Mouse (Mus musculus): ENCODE data around the gene Syne3. TPM values are rescaled to one million over a fixed set of nuclear protein-coding genes. Genes with fewer than 3 reads are reported as not detected.

Gene Syne3
- total and polyA plus RNA-seq, 3 experiments, result 4.9 to 10.7 TPM; not detected in 1

DNA sequence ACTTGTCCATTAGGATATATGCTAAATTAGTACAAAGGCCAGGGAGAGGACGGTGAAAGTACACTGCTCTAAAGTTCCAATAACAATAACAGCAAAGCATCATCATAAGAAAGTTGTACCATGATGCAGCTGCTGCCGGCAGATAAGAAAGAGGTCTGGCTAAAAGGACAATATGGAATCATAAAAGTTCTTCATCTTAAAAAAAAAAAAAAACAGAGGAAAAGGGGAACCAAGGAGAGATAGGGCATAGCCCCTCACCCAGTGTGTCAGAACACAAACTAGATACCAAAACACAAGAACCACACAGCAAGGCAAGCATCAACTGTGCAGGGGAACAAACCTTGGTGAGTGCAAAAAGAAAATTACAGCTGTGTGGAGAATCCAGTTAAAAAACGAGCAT is 117.4 kb downstream of the Syne3 start (continued):
- peak; percentile 35; the same call in 1 of the 2 replicates for TF ChIP-seq ETS1 (IDR thresholded peaks at IDR 0.05; ENCODE audit: low read depth, low read length)
- TF ChIP-seq ZC3H11A (IDR thresholded peaks at IDR 0.05; ENCODE audit: low read depth, low read length), result no peak
- TF ChIP-seq TBP (IDR thresholded peaks at IDR 0.05; ENCODE audit: low read depth, low read length), result no peak
- TF ChIP-seq RCOR1 (IDR thresholded peaks at IDR 0.05; ENCODE audit: low read depth, low read length), result no peak
- TF ChIP-seq SMC3 (IDR thresholded peaks at IDR 0.05; ENCODE audit: low read depth, low read length), result no peak
- TF ChIP-seq ZNF384 (IDR thresholded peaks at IDR 0.05; ENCODE audit: low read depth, low read length), result peak; percentile 93
- TF ChIP-seq UBTF (IDR thresholded peaks at IDR 0.05; ENCODE audit: borderline replicate concordance, insufficient read depth, low read depth, low read length), result no peak
- peak; percentile 61 for TF ChIP-seq TCF12 (IDR thresholded peaks at IDR 0.05; ENCODE audit: low read depth, low read length)
- peak; percentile 40 for TF ChIP-seq GATA1 (IDR thresholded peaks at IDR 0.05; ENCODE audit: low read depth, low read length)

DNA sequence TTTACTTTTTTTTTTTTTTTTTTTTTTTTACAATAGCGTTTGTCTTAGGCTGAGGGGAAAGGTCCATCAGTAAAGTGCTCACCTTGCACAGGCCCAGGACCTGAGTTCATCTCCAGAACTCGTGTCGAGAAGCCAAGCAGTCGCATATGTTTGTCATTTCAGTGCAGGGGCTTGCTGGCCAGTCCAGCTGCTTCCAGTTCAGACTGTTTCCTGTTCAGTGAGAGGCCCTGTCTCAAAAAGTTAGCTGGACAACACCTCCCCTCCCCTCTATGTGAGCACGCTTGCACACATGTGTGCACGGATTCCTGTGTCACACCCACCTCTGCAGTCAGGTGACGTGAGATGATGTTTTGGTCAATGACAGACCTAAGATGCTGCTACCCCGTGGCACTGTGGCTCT is 119.5 kb downstream of the Syne3 start:
- no peak for DNase-seq (ENCODE audit: low read depth, low spot score)
- Histone ChIP-seq H3K9ac (ENCODE audit: control insufficient read depth, low read depth, low read length, poor library complexity, severe bottlenecking) (no peak overlapping the region), H3K4me3 (ENCODE audit: control insufficient read depth in 1 of 2, insufficient read depth in 1 of 2, low read depth in 2 of 2, low read length in 2 of 2) (no peak overlapping the region), H3K79me2 (ENCODE audit: control insufficient read depth, insufficient read depth, low read length, poor library complexity) (no peaks in the 10 kb centered on the region), H3K4me1 (ENCODE audit: control insufficient read depth in 1 of 2, insufficient read depth in 2 of 2, low read length in 2 of 2) (no peaks in the 10 kb centered on the region; a peak in 1 of 4 replicates), H3K36me3 (ENCODE audit: control insufficient read depth in 1 of 2, insufficient read depth in 2 of 2, low read length in 2 of 2) (no peaks in the 10 kb centered on the region), H3K27ac (ENCODE audit: control insufficient read depth, low read depth, low read length) (no peak overlapping the region), H3K27me3 (ENCODE audit: control insufficient read depth in 1 of 2, insufficient read depth in 2 of 2, low read length in 2 of 2) (no peaks in the 10 kb centered on the region), H3K9me3 (replicated peaks; ENCODE audit: insufficient read depth, low read length) (no peaks in the 10 kb centered on the region)
- TF ChIP-seq ELF1 (IDR thresholded peaks at IDR 0.05; ENCODE audit: low read depth, low read length) (no peak), MAZ (IDR thresholded peaks at IDR 0.05; ENCODE audit: low read depth, low read length) (no peak), TAL1 (IDR thresholded peaks at IDR 0.05; ENCODE audit: low read length) (no peak), POLR2AphosphoS2 (IDR thresholded peaks at IDR 0.05; ENCODE audit: low read length) (no peak), CTCF (IDR thresholded peaks at IDR 0.05 in 2 of 3, conservative IDR thresholded peaks at IDR 0.05 in 1 of 3; ENCODE audit: control insufficient read depth in 1 of 3, insufficient read depth in 1 of 3, low read depth in 2 of 3, low read length in 3 of 3, poor library complexity in 1 of 3, severe bottlenecking in 1 of 3) (no peak), GABPA (IDR thresholded peaks at IDR 0.05; ENCODE audit: low read depth, low read length) (no peak), MAFK (IDR thresholded peaks at IDR 0.05; ENCODE audit: borderline replicate concordance, low read depth, low read length) (no peak), POLR2AphosphoS5 (IDR thresholded peaks at IDR 0.05; ENCODE audit: borderline replicate concordance, low read depth, low read length) (no peak), TCF12 (IDR thresholded peaks at IDR 0.05; ENCODE audit: low read depth, low read length) (no peak), MYC (IDR thresholded peaks at IDR 0.05; ENCODE audit: low read depth, low read length) (no peak), ZNF384 (IDR thresholded peaks at IDR 0.05; ENCODE audit: low read depth, low read length) (no peak), ZC3H11A (IDR thresholded peaks at IDR 0.05; ENCODE audit: low read depth, low read length) (no peak), HCFC1 (IDR thresholded peaks at IDR 0.05; ENCODE audit: low read depth, low read length) (no peak)

DNA sequence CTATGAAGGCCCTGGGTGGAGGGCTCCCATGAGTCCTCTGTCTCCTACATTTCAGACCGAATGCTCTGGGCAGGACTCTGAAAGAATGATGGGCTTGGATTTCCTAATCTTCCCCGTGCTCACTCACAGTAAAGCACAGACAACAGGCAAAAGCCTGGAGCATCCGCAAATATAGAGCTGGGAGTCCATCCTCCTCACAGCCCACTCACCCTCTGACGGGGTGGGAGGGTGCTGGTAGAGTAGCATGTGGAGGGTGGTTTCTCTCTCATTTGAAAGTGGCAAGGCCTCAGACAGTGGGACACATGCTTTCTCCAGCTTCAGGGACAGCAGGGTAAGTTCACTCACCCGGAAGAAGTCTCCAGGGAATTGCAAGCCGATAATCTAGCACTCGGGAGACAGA is 123.5 kb downstream of the Syne3 start:
- H3K4me3 ChIP-seq (ENCODE audit: control insufficient read depth in 1 of 2, insufficient read depth in 1 of 2, low read depth in 2 of 2, low read length in 2 of 2), result no peak overlapping the region
- no peaks in the 10 kb centered on the region for H3K4me1 ChIP-seq (ENCODE audit: control insufficient read depth in 1 of 2, insufficient read depth in 2 of 2, low read length in 2 of 2)
- H3K9ac ChIP-seq (ENCODE audit: control insufficient read depth, low read depth, low read length, poor library complexity, severe bottlenecking), result no peak overlapping the region
- H3K27ac ChIP-seq (ENCODE audit: control insufficient read depth, low read depth, low read length), result no peak overlapping the region
- H3K9me3 ChIP-seq (replicated peaks; ENCODE audit: insufficient read depth, low read length), result no peaks in the 10 kb centered on the region
- no peaks in the 10 kb centered on the region for H3K79me2 ChIP-seq (ENCODE audit: control insufficient read depth, insufficient read depth, low read length, poor library complexity)
- TF ChIP-seq CHD1 (IDR thresholded peaks at IDR 0.05; ENCODE audit: low read depth, low read length) (no peak), ZNF384 (IDR thresholded peaks at IDR 0.05; ENCODE audit: low read depth, low read length) (no peak), CHD2 (IDR thresholded peaks at IDR 0.05; ENCODE audit: low read length) (no peak), NRF1 (IDR thresholded peaks at IDR 0.05; ENCODE audit: insufficient read depth, low read depth, low read length, poor library complexity, severe bottlenecking) (no peak), MAX (IDR thresholded peaks at IDR 0.05; ENCODE audit: low read length) (no peak), RCOR1 (IDR thresholded peaks at IDR 0.05; ENCODE audit: low read depth, low read length) (no peak), ETS1 (IDR thresholded peaks at IDR 0.05; ENCODE audit: low read depth, low read length) (no peak), ZKSCAN1 (IDR thresholded peaks at IDR 0.05; ENCODE audit: low read depth, low read length) (no peak), SMC3 (IDR thresholded peaks at IDR 0.05; ENCODE audit: low read depth, low read length) (no peak), BHLHE40 (IDR thresholded peaks at IDR 0.05; ENCODE audit: borderline replicate concordance, low read depth, low read length) (no peak), ELF1 (IDR thresholded peaks at IDR 0.05; ENCODE audit: low read depth, low read length) (no peak), ZC3H11A (IDR thresholded peaks at IDR 0.05; ENCODE audit: low read depth, low read length) (no peak), TBP (IDR thresholded peaks at IDR 0.05; ENCODE audit: low read depth, low read length) (no peak), E2F4 (IDR thresholded peaks at IDR 0.05; ENCODE audit: borderline replicate concordance, low read depth, low read length) (no peak), MXI1 (IDR thresholded peaks at IDR 0.05; ENCODE audit: low read depth, low read length) (no peak), MYB (IDR thresholded peaks at IDR 0.05; ENCODE audit: low read depth, low read length) (no peak)
- no peaks in the 10 kb centered on the region for H3K27me3 ChIP-seq (ENCODE audit: control insufficient read depth in 1 of 2, insufficient read depth in 2 of 2, low read length in 2 of 2)
- DNase-seq (ENCODE audit: low read depth, low spot score), result no peak
- H3K36me3 ChIP-seq (ENCODE audit: control insufficient read depth in 1 of 2, insufficient read depth in 2 of 2, low read length in 2 of 2), result no peaks in the 10 kb centered on the region
